Mouse (Mus musculus): ENCODE results near the gene Rflna.

DNA sequence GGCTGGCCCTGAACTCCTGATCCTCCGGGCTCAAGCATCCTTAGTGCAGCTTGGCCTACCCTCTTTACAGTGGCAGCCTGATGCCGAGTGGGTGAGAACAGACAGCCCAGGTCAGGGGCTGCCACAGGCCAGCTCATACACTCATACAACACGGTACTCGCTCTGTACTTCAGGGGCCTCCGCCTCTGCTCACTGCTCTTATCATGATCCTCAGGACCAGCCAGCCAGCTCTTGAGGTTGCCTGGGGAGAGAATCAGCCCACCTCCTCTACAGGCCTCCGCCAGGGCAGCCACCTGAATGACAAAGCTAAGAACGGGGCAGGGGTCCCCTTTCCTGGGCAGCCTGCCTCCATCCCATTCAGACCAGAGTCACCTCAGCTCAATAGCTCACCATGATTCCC is 50.6 kb downstream of the Rflna start:
- TF ChIP-seq CTCF (IDR thresholded peaks at IDR 0.05; ENCODE audit: borderline replicate concordance, control insufficient read depth, extremely low read depth, insufficient read depth, low read length, poor library complexity), result no peak
- no peak for TF ChIP-seq POLR2A (IDR thresholded peaks at IDR 0.05; ENCODE audit: control insufficient read depth, extremely low read depth, insufficient read depth, low read length, poor library complexity)

All from thymus, adult 2 months (tissue).